ENCODE assay signal across 33 mouse cellular contexts in genomic region chr3:96860498-96860897, GRCm38 (mm10). TPM values are rescaled to one million over a fixed set of nuclear protein-coding genes. Genes with fewer than 3 reads are reported as not detected.
DNase-seq lines count a peak whose midpoint lies in the region; ATAC-seq lines count a peak whose summit lies in the region.
"Had no signal": no experiment of that assay in that cellular context is flagged by ENCODE, and none has a peak within 500 bp of the region (broad histone marks: within the 10 kb centered on the region; RNA-seq: fewer than 3 reads in every experiment).

No protein-coding gene starts in this region.

- no peaks in the 10 kb centered on the region for H3K9me3 ChIP-seq in kidney, embryonic 14.5 days (ENCODE audit: control insufficient read depth, low read length)
- H3K9me3 ChIP-seq: embryonic facial prominence, embryonic 10.5 days; embryonic facial prominence, embryonic 13.5 days; forebrain, embryonic 12.5 days; forebrain, embryonic 15.5 days; G1E; heart, embryonic 13.5 days; hindbrain, embryonic 12.5 days; hindbrain, embryonic 15.5 days had no signal

- intact Hi-C loops in gastrocnemius, postnatal 14 days (cut with DNase I; ENCODE audit: low total_unique reads), result no loop called here

- peak; percentile 1 for DNase-seq in gastrocnemius, postnatal 10 days
- no peak for DNase-seq in gastrocnemius, postnatal 14 days
- DNase-seq in kidney, adult 18-20 months, result peak; percentile 2
- peak; percentile 7 for DNase-seq in urinary bladder, adult 2 months (ENCODE audit: low spot score)
- no peak for DNase-seq in urinary bladder, postnatal 36 days (ENCODE audit: low spot score in 2 of 2)
- DNase-seq: adrenal gland, postnatal 10 days; adrenal gland, postnatal 36 days; B cell, adult 2 months; cerebellum, adult 11-12 months; cerebellum, adult 8-10 months; cerebellum, postnatal 10 days; cerebellum, postnatal 36 days; embryo, embryonic 11 days; gastrocnemius, adult 2 months had no signal

- WGBS in kidney, embryonic 14.5 days, result 98% methylated on average over 5 of the region's 5 CpGs

- H3K36me3 ChIP-seq in kidney, embryonic 14.5 days (ENCODE audit: control insufficient read depth, insufficient read depth, low read length), result no peaks in the 10 kb centered on the region
- H3K36me3 ChIP-seq: forebrain, embryonic 15.5 days; heart, embryonic 13.5 days; hindbrain, embryonic 12.5 days; hindbrain, embryonic 15.5 days had no signal

- no peak overlapping the region for H3K9ac ChIP-seq in kidney, embryonic 14.5 days (ENCODE audit: low read depth, low read length)
- H3K9ac ChIP-seq: embryonic facial prominence, embryonic 13.5 days; forebrain, embryonic 12.5 days; forebrain, embryonic 15.5 days; heart, embryonic 13.5 days; hindbrain, embryonic 12.5 days; hindbrain, embryonic 15.5 days had no signal

- no peak for ATAC-seq in kidney, embryonic 14.5 days (ENCODE audit: low FRiP score, low TSS enrichment)
- ATAC-seq: forebrain, embryonic 15.5 days; intestine, postnatal 0 days had no signal

- H3K27ac ChIP-seq in kidney, embryonic 14.5 days (ENCODE audit: low read depth, low read length), result no peak overlapping the region
- H3K27ac ChIP-seq: embryonic facial prominence, embryonic 10.5 days; embryonic facial prominence, embryonic 13.5 days; forebrain, embryonic 12.5 days; forebrain, embryonic 15.5 days; gastrocnemius, adult 2 months; heart, embryonic 13.5 days; hindbrain, embryonic 12.5 days; hindbrain, embryonic 15.5 days had no signal

- no peak overlapping the region for H3K4me2 ChIP-seq in kidney, embryonic 14.5 days (replicated peaks; ENCODE audit: low read depth, low read length)
- H3K4me2 ChIP-seq: embryonic facial prominence, embryonic 13.5 days; forebrain, embryonic 12.5 days; forebrain, embryonic 15.5 days; heart, embryonic 13.5 days; hindbrain, embryonic 12.5 days; hindbrain, embryonic 15.5 days had no signal

- no peaks in the 10 kb centered on the region for H3K4me1 ChIP-seq in kidney, embryonic 14.5 days (ENCODE audit: control insufficient read depth, insufficient read depth, low read length)
- H3K4me1 ChIP-seq: embryonic facial prominence, embryonic 10.5 days; embryonic facial prominence, embryonic 13.5 days; forebrain, embryonic 12.5 days; forebrain, embryonic 15.5 days; heart, embryonic 13.5 days; hindbrain, embryonic 12.5 days; hindbrain, embryonic 15.5 days had no signal

- H3K27me3 ChIP-seq in kidney, embryonic 14.5 days (ENCODE audit: control insufficient read depth, insufficient read depth, low read length), result no peaks in the 10 kb centered on the region
- H3K27me3 ChIP-seq: CH12.LX; embryonic facial prominence, embryonic 13.5 days; forebrain, embryonic 12.5 days; forebrain, embryonic 15.5 days; heart, embryonic 13.5 days; hindbrain, embryonic 12.5 days; hindbrain, embryonic 15.5 days; Patski had no signal

- no peak overlapping the region for H3K4me3 ChIP-seq in kidney, embryonic 14.5 days (ENCODE audit: low read length)
- H3K4me3 ChIP-seq: embryonic facial prominence, embryonic 10.5 days; embryonic facial prominence, embryonic 13.5 days; erythroblast, embryonic 14.5 days; forebrain, embryonic 12.5 days; forebrain, embryonic 15.5 days; gastrocnemius, adult 2 months; heart, embryonic 13.5 days; hindbrain, embryonic 12.5 days; hindbrain, embryonic 15.5 days had no signal

RNA-seq across cellular contexts. Expression of gene Cd160, which starts 31.3 kb away (rescaled TPM):
- total RNA-seq in gastrocnemius, postnatal 10 days (2021), result not detected
- not detected for total RNA-seq in gastrocnemius, postnatal 14 days (2021)
- polyA plus RNA-seq in kidney, embryonic 14.5 days (2014; fragmentation: Nextera tagmentation; extraction: Ambion mirVana), result 0.08 and 0.17 TPM in 2 replicates
- polyA plus RNA-seq in urinary bladder, adult 2 months (2012; rRNA removed), result 0.29 and 0.78 TPM in 2 replicates
- total RNA-seq: CH12.LX; gastrocnemius, adult 2 months; gastrocnemius, postnatal 36 days; heart, adult 8-10 months; heart, postnatal 25 days had no signal
- polyA plus RNA-seq: cortical plate, adult 2 months; erythroblast, embryonic 14.5 days had no signal

RNA-seq across cellular contexts. Expression of gene Pdzk1, which starts 31.4 kb away (rescaled TPM):
- total RNA-seq in gastrocnemius, postnatal 10 days (2021), result not detected
- not detected for total RNA-seq in gastrocnemius, postnatal 14 days (2021)
- 36.0 and 63.3 TPM in 2 replicates for polyA plus RNA-seq in kidney, embryonic 14.5 days (2014; fragmentation: Nextera tagmentation; extraction: Ambion mirVana)
- 0.04 TPM in 1 of 2 replicates, not detected in the other for polyA plus RNA-seq in urinary bladder, adult 2 months (2012; rRNA removed)
- total RNA-seq: adrenal gland, postnatal 36 days; gastrocnemius, adult 2 months; gastrocnemius, postnatal 36 days; granulocyte monocyte progenitor cell, adult 5-6 weeks; heart, adult 8-10 months; heart, postnatal 25 days had no signal
- polyA plus RNA-seq: embryonic facial prominence, embryonic 13.5 days; erythroblast, embryonic 14.5 days; forebrain, embryonic 12.5 days had no signal

RNA-seq across cellular contexts. Expression of gene Gja5, which starts 44.0 kb away (rescaled TPM):
- 1 to 10 TPM; 2.7 to 4.2 TPM for total RNA-seq in gastrocnemius, postnatal 10 days (2021)
- total RNA-seq in gastrocnemius, postnatal 14 days (2021), result 1 to 10 TPM; 3.1 to 3.9 TPM
- 5.6 TPM in 2 replicates for polyA plus RNA-seq in kidney, embryonic 14.5 days (2014; fragmentation: Nextera tagmentation; extraction: Ambion mirVana)
- 4.4 and 5.5 TPM in 2 replicates for polyA plus RNA-seq in urinary bladder, adult 2 months (2012; rRNA removed)
- total RNA-seq: CH12.LX; hematopoietic stem cell, adult 5-6 weeks had no signal
- polyA plus RNA-seq: erythroblast, embryonic 14.5 days had no signal

RNA-seq across cellular contexts. Expression of gene Gpr89, which starts 44.6 kb away (rescaled TPM):
- total RNA-seq in gastrocnemius, postnatal 10 days (2021), result 10 to 100 TPM; 19.7 to 19.8 TPM
- total RNA-seq in gastrocnemius, postnatal 14 days (2021), result 10 to 100 TPM; 14.8 to 17.6 TPM
- polyA plus RNA-seq in kidney, embryonic 14.5 days (2014; fragmentation: Nextera tagmentation; extraction: Ambion mirVana), result 47.3 and 50.9 TPM in 2 replicates
- polyA plus RNA-seq in urinary bladder, adult 2 months (2012; rRNA removed), result 10.4 and 11.5 TPM in 2 replicates

Comparison
In these comparisons a context has a peak if more than half of its experiments do, and no peak if none do; other contexts are left out.
1. DNase-seq: peak in gastrocnemius, postnatal 10 days (single experiment), kidney, adult 18-20 months (single experiment) and urinary bladder, adult 2 months (single experiment); none in gastrocnemius, postnatal 14 days (single experiment) and urinary bladder, postnatal 36 days (0 of 2).